Mouse (Mus musculus) heart, embryonic 10.5 days (tissue): ENCODE results near the gene Cxcr4. TPM values are rescaled to one million over a fixed set of nuclear protein-coding genes. Genes with fewer than 3 reads are reported as not detected.
"Not testable (repeated sequence)": the region's sequence is repeated elsewhere in the genome, so short reads cannot be mapped to it uniquely, and the experiment has no call there.

Experiments
- DNase-seq: peaks from one replicate; pipeline ENCODE4 v3.0.0-alpha.2; 2017; ENCODE audit warnings: low spot score
- H3K27ac ChIP-seq: fragments of 300-500 bp; sonication (generic); 2 replicates; pipeline ENCODE4 v1.5.1; 2016; ENCODE audit warnings: mild to moderate bottlenecking
- H3K27me3 ChIP-seq: fragments of 300-500 bp; sonication (generic); 2 replicates; pipeline ENCODE4 v1.6.1; 2016; ENCODE audit warnings: mild to moderate bottlenecking; ENCODE audit not compliant: poor library complexity, insufficient read depth, severe bottlenecking
- H3K36me3 ChIP-seq: fragments of 300-500 bp; sonication (generic); 2 replicates; pipeline ENCODE4 v1.6.1; 2016; ENCODE audit warnings: mild to moderate bottlenecking, moderate library complexity
- H3K4me1 ChIP-seq: fragments of 300-500 bp; sonication (generic); 2 replicates; pipeline ENCODE4 v1.6.1; 2016; ENCODE audit warnings: mild to moderate bottlenecking
- H3K4me3 ChIP-seq: fragments of 300-500 bp; sonication (generic); 2 replicates; pipeline ENCODE4 v1.5.1; 2016; ENCODE audit warnings: mild to moderate bottlenecking, moderate library complexity
- H3K9me3 ChIP-seq: fragments of 300-500 bp; sonication (generic); 2 replicates; pipeline ENCODE4 v1.6.1; 2016; ENCODE audit warnings: mild to moderate bottlenecking, moderate library complexity
- WGBS: fragments of 180-500 bp; shearing (Covaris S2); methylation state at CpG from one replicate; pipeline ENCODE4 v1.1.7; 2016; 5-methylcytosine and 5-hydroxymethylcytosine counted together
- polyA plus RNA-seq: library from polyadenylated mRNA; unstranded; fragments of >200 nt; fragmentation: Nextera tagmentation; extraction: Ambion mirVana; gene quantifications from 2 replicates; pipeline ENCODE4 v1.2.1, GENCODE M21; 2016

Cxcr4 gene
- polyA plus RNA-seq, 1 experiment from 2014 or later = 1.7 TPM

GRCm38 (mm10) chr1:128592961-128593501, 938 bp upstream of the Cxcr4 start:
- Histone ChIP-seq H3K27ac (peak overlapping the region; percentile 39; the same call in 1 of the 2 replicates), H3K9me3 (no peaks in the 10 kb centered on the region), H3K36me3 (peaks cover 4% of the 10 kb centered on the region; the same call in 1 of the 2 replicates), H3K27me3 (peaks cover 52% of the 10 kb centered on the region), H3K4me1 (peaks cover 24% of the 10 kb centered on the region), H3K4me3 (peak overlapping the region; percentile 66)
- WGBS = under 1% methylated on average over 24 of the region's 24 CpGs
- DNase-seq = no peak

DNA sequence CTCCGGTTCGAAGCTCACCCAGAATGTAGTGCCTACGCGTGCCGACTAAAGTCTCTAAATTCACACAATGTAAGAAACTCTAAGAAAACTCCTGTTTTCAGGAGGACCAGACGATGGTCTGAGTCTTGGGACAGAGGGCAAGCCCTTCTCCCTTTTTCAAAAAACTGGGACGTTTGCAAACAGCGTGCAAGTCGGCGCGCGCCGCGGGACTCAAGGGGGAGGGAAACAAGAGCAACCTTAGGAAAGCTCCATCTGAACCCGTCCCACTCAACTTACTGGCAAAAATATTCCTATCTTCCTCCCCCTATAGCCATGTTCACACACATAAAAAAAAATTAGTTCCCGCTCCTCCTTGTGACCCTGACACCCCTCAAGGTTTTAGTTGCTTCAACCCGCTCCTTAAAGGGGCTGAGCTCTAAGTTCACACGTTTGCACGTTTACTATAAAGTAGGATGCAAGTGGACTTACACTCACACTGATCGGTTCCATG, 327 bp downstream of the Cxcr4 start:
- H3K27ac ChIP-seq = peak overlapping the region; percentile 70
- peaks cover 52% of the 10 kb centered on the region for H3K27me3 ChIP-seq
- DNase-seq = no peak
- peaks cover 4% of the 10 kb centered on the region; the same call in 1 of the 2 replicates for H3K36me3 ChIP-seq
- H3K4me1 ChIP-seq = peaks cover 24% of the 10 kb centered on the region
- no peaks in the 10 kb centered on the region for H3K9me3 ChIP-seq
- H3K4me3 ChIP-seq = peak overlapping the region; percentile 66
- under 1% methylated on average over 19 of the region's 20 CpGs for WGBS

DNA sequence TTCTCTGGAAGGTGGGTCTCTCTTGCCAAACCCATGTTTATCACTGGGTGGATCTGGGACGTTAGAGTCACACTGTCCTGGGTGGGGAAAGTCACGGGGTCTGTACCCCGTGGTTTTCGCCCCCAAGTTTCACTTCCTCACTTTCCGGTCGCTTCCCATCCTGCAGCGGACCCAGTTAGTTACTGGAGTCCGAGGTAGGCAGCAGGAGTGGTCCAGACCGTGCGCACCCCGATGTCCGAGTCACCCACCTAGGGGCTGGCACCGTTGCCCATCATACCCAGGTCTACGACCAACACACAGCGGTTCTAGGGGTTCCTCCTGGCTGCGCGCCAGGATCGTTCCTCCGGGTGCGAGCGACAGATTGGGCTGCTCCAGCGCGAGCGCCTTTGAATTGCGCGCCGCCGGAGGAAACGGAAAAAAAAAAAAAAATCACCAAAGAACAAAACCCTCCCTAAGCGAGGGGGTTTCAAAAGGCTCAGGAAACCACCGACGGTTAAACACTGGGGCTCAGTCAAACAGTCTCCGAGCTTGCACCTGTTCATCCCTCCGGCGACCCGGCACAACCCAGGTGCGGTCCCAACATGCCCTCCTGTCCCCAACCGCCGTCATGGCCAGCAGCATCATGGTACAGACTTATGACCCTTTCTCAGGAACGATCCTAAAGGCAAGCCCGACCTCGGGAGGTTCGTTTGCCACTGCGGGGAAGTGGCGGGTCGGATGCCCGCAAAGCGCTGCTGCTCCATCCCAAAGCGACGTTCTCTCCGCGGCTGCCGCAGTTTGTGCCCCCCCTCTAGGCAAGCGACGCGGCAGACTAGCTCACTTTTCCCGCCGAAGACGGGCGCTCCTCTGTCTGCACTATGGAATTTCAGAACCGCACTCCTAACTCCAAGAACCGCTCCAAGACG, 1.0 kb downstream of the Cxcr4 start:
- DNase-seq = no peak
- peak overlapping the region; percentile 44 for H3K27ac ChIP-seq

DNA sequence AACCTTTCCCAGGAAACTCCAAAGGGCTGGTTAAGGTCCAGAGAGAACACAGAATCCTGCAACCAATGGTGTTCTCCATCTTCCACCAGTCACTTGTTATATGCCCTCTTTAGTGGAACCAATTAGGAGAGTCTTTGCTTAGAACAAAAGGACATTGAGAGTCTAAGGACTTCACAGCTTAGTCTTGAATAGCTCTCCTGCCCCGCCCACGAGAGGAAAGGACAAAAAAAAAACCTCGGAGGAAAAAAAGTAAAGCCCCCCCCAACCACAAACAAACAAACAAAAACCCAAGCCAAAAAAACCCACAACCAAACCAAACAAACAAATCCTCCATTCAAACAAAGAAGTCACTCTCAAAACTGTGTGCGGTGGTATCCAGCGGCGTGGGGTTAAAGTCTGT, 2.1 kb downstream of the Cxcr4 start:
- Histone ChIP-seq H3K4me1 (peaks cover 16% of the 10 kb centered on the region), H3K4me3 (peak overlapping the region; percentile 66; the same call in 1 of the 2 replicates), H3K27ac (no peak overlapping the region), H3K36me3 (peaks cover 4% of the 10 kb centered on the region; the same call in 1 of the 2 replicates), H3K27me3 (peaks cover 46% of the 10 kb centered on the region), H3K9me3 (no peaks in the 10 kb centered on the region)
- no peak for DNase-seq
- 16% methylated on average over 6 of the region's 6 CpGs for WGBS

More for the DNA sequence above, 1.0 kb downstream of the Cxcr4 start:
- Histone ChIP-seq H3K4me3 (peak overlapping the region; percentile 66), H3K36me3 (peaks cover 4% of the 10 kb centered on the region; the same call in 1 of the 2 replicates), H3K27me3 (peaks cover 52% of the 10 kb centered on the region), H3K9me3 (no peaks in the 10 kb centered on the region), H3K4me1 (peaks cover 24% of the 10 kb centered on the region)
- WGBS = under 1% methylated on average over 63 of the region's 63 CpGs

DNA sequence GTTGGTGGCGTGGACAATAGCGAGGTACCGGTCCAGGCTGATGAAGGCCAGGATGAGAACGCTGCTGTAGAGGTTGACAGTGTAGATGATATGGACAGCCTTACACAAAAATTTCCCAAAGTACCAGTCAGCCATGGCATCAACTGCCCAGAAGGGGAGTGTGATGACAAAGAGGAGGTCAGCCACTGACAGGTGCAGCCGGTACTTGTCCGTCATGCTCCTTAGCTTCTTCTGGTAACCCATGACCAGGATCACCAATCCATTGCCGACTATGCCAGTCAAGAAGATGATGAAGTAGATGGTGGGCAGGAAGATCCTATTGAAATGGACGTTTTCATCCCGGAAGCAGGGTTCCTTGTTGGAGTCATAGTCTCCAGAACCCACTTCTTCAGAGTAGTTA, 2.6 kb downstream of the Cxcr4 start:
- 88% methylated on average over 9 of the region's 9 CpGs for WGBS
- Histone ChIP-seq H3K36me3 (peaks cover 4% of the 10 kb centered on the region; the same call in 1 of the 2 replicates), H3K4me3 (no peak overlapping the region), H3K9me3 (no peaks in the 10 kb centered on the region), H3K27me3 (peaks cover 42% of the 10 kb centered on the region), H3K4me1 (peaks cover 13% of the 10 kb centered on the region), H3K27ac (no peak overlapping the region)
- DNase-seq = no peak

DNA sequence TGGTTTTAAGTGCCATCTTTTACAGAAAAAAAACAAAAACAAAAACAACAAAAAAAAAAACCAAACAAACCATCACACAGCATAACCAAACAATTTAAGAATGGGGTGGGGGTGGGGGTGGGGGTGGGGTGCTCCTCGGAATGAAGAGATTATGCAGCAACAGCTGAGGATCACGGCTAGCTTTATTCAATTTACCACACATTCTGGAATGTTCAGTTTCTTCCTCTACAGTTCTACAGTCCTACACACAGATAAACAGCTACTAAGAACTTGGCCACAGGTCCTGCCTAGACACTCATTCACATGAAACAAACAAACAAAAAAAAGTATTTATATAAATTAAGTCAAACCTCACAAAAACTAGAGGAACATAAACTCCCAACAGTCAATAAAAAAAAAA, 3.8 kb downstream of the Cxcr4 start:
- no peak overlapping the region for H3K27ac ChIP-seq
- H3K27me3 ChIP-seq = peaks cover 30% of the 10 kb centered on the region
- H3K9me3 ChIP-seq = no peaks in the 10 kb centered on the region
- no peak overlapping the region for H3K4me3 ChIP-seq
- peaks cover 4% of the 10 kb centered on the region; the same call in 1 of the 2 replicates for H3K36me3 ChIP-seq
- H3K4me1 ChIP-seq = peaks cover 9% of the 10 kb centered on the region
- no peak for DNase-seq
- WGBS = 81% methylated on average over 2 of the region's 2 CpGs

GRCm38 (mm10) chr1:128586928-128587780, 4.9 kb downstream of the Cxcr4 start:
- no peak overlapping the region for H3K4me3 ChIP-seq
- DNase-seq = no peak

GRCm38 (mm10) chr1:128586162-128586927, 5.7 kb downstream of the Cxcr4 start:
- Histone ChIP-seq H3K9me3 (no peaks in the 10 kb centered on the region), H3K4me3 (no peak overlapping the region), H3K4me1 (no peaks in the 10 kb centered on the region), H3K27me3 (peaks cover 25% of the 10 kb centered on the region), H3K36me3 (peaks cover 4% of the 10 kb centered on the region; the same call in 1 of the 2 replicates), H3K27ac (no peak overlapping the region)
- DNase-seq = no peak
- 60% methylated on average over 8 of the region's 8 CpGs for WGBS

More at GRCm38 (mm10) chr1:128586928-128587780, 4.9 kb downstream of the Cxcr4 start:
- WGBS = 72% methylated on average over 8 of the region's 8 CpGs
- peaks cover 26% of the 10 kb centered on the region for H3K27me3 ChIP-seq
- H3K4me1 ChIP-seq = no peaks in the 10 kb centered on the region
- no peak overlapping the region for H3K27ac ChIP-seq
- no peaks in the 10 kb centered on the region for H3K9me3 ChIP-seq
- peaks cover 4% of the 10 kb centered on the region; the same call in 1 of the 2 replicates for H3K36me3 ChIP-seq

DNA sequence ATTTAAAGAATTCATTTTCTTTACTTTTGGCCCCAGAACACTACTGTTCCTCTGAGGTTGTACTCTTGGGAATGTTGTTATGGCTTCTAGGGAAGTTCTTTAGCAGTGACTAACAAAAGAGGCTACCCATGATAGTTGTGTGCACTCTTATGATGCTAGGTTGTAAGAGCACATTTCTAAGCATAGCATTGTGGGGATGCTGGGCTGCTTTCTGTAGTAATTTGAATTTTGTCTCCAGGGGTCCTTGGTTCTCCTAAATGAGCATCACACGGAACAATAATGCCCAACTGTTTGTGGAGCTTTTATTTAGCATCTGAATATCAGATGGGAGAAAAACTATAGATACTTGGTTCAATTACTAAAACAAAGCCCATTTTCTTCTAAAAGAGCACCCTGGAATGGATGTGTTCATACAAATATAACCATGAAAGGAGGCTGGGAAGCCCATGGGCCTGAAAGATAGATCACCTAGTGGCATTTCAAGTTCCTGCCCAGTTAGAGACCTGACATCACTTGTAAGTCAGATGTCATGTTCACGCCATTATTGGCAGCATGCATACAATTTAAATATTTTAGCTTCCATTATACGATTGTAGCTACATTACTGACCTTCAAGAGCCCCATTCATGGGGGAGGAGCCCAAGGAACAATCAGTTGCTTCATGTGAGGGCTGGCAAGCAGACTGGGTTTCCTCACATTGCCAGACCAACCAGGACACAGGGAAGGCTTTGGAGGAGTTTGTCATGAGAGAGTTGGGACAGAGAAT, 6.5 kb downstream of the Cxcr4 start:
- Histone ChIP-seq H3K27me3 (peaks cover 17% of the 10 kb centered on the region), H3K4me3 (no peak overlapping the region), H3K36me3 (peaks cover 4% of the 10 kb centered on the region; the same call in 1 of the 2 replicates), H3K27ac (no peak overlapping the region), H3K4me1 (no peaks in the 10 kb centered on the region), H3K9me3 (no peaks in the 10 kb centered on the region)
- 64% methylated on average over 3 of the region's 3 CpGs for WGBS
- DNase-seq = no peak

GRCm38 (mm10) chr1:128584716-128585115, 7.4 kb downstream of the Cxcr4 start:
- H3K27me3 ChIP-seq = peaks cover 10% of the 10 kb centered on the region
- H3K9me3 ChIP-seq, H3K36me3 ChIP-seq, H3K27ac ChIP-seq, H3K4me3 ChIP-seq, DNase-seq, H3K4me1 ChIP-seq: not testable (repeated sequence)
- 86% methylated on average over 1 of the region's 1 CpGs for WGBS

DNA sequence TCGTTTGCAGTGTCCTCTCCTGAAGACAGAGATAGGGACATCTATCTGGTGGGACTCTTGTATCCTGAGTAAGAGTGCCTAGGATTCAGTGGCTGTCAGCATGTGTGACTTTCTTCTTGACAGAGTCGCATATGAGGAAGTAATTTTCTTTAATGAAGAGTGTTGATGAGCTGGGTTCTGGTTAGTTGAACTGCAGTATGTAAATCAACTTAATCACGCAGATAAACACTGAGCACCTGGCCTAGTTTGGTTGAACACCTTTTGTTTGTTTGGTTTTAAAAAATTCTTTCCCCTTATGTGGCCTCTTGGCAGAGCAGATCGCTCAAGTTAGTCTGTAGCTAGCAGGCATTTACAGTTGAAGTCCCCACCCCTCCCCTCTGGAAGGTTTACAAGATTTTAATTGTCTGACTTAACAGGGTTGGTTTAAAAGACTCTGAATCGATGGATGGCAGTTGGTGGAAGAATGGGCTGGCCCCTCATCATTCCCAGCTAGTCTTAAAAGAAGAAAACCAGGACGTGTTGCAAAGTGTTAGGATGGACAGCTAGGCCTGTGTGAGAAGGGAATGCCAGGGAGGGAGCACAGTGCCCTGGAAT, 8.7 kb downstream of the Cxcr4 start:
- no peak overlapping the region for H3K27ac ChIP-seq
- H3K36me3 ChIP-seq = no peaks in the 10 kb centered on the region
- no peaks in the 10 kb centered on the region for H3K9me3 ChIP-seq
- WGBS = 54% methylated on average over 6 of the region's 6 CpGs
- H3K27me3 ChIP-seq = no peaks in the 10 kb centered on the region
- no peak overlapping the region for H3K4me3 ChIP-seq
- DNase-seq = no peak
- no peaks in the 10 kb centered on the region for H3K4me1 ChIP-seq
